Mouse (Mus musculus): ENCODE measurements around the gene Foxk1. TPM values are rescaled to one million over a fixed set of nuclear protein-coding genes. Genes with fewer than 3 reads are reported as not detected.
A peak's percentile ranks its signal among the peaks of the same experiment; 100 is the strongest.

Foxk1 gene
- polyA plus RNA-seq, 1 experiment from 2014 or later = 3.3 TPM

DNA sequence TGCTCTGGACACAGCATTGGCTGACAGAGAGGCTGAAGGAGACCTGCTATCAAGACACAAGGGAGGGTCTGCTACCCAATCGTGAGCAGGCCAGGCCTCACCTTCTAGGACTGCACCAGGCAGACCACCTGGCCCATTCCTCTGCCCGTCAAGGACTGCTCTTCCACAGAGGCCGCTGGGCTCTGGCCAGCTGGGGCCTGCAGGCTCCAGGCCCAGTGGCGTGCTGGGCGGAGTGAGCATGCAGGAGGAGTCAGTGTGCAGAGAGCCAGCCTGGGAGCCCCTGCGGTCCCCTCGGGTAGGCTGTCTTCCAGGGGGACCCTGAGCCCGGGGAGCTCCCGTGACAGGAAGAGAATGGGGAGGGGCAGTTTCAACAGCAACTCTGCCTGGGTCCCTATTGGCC is 85.4 kb downstream of the Foxk1 start:
- no peak overlapping the region for H3K4me3 ChIP-seq
- WGBS = 65% methylated on average over 9 of the region's 9 CpGs
- 0 out of 2 replicates have a peak, but pooled peaks cover 5% of the 10 kb centered on the region for H3K27me3 ChIP-seq (ENCODE audit: insufficient read depth, poor library complexity, severe bottlenecking)
- no peaks in the 10 kb centered on the region for H3K9me3 ChIP-seq
- DNase-seq (ENCODE audit: low spot score) = no peak
- peaks cover 8% of the 10 kb centered on the region for H3K4me1 ChIP-seq
- peaks cover 14% of the 10 kb centered on the region; the same call in 1 of the 2 replicates for H3K36me3 ChIP-seq
- H3K27ac ChIP-seq = no peak overlapping the region

DNA sequence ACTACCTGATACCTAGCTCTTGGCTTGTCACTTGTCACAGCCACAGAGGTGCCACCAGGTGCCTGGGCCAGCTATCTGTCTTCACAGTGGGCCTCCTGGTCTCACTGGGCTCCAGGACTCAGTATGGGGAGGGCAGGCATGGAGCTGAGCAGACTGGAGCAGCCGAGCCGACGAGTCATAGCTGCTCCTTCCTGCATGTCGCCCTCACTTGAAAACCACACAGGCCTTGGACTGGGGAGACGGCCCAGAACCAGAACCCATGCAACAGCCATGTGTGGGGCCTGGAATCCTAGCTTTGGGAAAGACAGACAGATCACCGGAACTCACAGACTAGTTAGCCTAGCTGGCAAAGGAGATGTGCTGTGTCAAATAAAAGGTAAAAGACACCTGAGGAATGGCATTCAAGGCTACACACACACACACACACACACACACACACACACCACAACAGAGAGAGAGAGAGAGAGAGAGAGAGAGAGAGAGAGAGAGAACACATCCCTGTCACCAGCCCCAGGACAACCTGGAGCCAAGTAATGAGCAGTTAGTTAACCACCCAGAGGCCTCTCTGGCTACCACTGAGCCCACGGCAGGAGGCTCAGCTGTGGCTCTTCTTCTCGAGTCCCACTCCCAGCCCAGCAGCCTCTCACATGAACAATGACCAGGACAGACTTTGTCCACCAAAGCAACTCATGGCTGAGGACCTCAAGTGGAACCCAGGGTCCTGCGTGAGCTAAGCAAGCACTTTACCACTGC is 88.8 kb downstream of the Foxk1 start:
- Histone ChIP-seq H3K9me3 (no peaks in the 10 kb centered on the region), H3K4me1 (peaks cover 15% of the 10 kb centered on the region), H3K36me3 (peaks cover 14% of the 10 kb centered on the region; the same call in 1 of the 2 replicates), H3K4me3 (no peak overlapping the region), H3K27me3 (ENCODE audit: insufficient read depth, poor library complexity, severe bottlenecking) (0 out of 2 replicates have a peak, but pooled peaks cover 5% of the 10 kb centered on the region), H3K27ac (no peak overlapping the region)
- no peak for DNase-seq (ENCODE audit: low spot score)
- 74% methylated on average over 9 of the region's 9 CpGs for WGBS

DNA sequence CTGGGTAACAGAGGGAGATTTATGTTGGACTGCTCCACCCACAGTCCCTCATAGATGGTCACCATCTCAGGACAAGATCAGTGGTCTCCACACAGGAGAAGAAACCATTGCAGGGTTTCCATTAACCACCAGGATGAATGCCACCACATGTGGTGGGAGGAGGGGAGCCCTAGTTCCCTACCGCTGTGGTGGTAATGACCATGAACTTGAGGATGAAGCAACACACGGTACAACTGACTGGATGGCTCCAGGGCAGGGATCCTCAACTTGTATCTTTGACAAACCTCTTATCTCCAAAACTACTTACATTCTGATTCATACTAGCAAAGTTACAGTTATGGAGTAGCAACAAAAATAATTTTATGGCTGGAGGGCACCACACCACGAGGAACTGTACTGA is 92.0 kb downstream of the Foxk1 start:
- 0 out of 2 replicates have a peak, but pooled peaks cover 7% of the 10 kb centered on the region for H3K27me3 ChIP-seq (ENCODE audit: insufficient read depth, poor library complexity, severe bottlenecking)
- 83% methylated on average over 3 of the region's 3 CpGs for WGBS
- DNase-seq (ENCODE audit: low spot score) = no peak
- no peak overlapping the region for H3K27ac ChIP-seq
- peaks cover 21% of the 10 kb centered on the region for H3K4me1 ChIP-seq
- H3K4me3 ChIP-seq = no peak overlapping the region
- H3K36me3 ChIP-seq = 0 out of 2 replicates have a peak, but pooled peaks cover 3% of the 10 kb centered on the region
- H3K9me3 ChIP-seq = no peaks in the 10 kb centered on the region

DNA sequence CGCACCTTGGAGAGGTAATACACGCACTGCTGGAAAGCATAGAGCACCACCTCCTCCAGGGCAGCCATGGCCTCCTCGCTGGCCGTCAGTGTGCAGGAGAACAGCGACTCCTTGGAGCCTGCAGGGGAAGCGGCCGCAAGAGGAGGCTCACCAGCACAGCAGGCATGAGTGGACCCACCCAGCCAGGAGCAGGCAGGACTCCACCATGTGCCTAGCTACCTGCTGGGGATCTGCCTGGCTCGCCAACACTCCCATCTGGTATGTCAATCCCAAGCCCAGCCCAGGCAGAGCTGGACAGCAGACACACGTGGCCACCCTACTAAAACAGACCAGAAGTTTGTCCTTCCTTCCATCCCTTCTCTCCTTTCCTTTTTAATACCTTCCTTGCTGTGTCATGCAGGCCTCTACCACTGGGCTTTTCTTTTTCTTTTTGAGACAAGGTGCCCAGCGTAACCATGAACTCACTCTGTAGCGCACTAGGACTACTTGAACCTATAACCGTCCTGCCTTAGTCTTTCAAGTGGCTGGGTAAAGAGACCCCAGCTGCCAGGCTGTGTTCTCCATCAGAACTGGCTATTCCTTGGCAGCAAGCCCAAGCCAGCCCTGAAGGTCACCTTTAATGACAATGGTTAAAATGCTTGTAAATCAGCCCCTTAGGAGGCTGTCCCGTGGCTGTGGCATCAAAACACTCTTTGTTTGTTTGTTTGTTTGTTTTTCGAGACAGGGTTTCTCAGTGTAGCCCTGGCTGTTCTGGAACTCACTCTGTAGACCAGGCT is 94.2 kb downstream of the Foxk1 start:
- 0 out of 2 replicates have a peak, but pooled peaks cover 4% of the 10 kb centered on the region for H3K27me3 ChIP-seq (ENCODE audit: insufficient read depth, poor library complexity, severe bottlenecking)
- H3K4me1 ChIP-seq = peaks cover 36% of the 10 kb centered on the region
- H3K4me3 ChIP-seq = no peak overlapping the region
- 55% methylated on average over 14 of the region's 14 CpGs for WGBS
- H3K9me3 ChIP-seq = no peaks in the 10 kb centered on the region
- no peak overlapping the region; the same call in 1 of the 2 replicates for H3K27ac ChIP-seq
- H3K36me3 ChIP-seq = no peaks in the 10 kb centered on the region
- no peak for DNase-seq (ENCODE audit: low spot score)

DNA sequence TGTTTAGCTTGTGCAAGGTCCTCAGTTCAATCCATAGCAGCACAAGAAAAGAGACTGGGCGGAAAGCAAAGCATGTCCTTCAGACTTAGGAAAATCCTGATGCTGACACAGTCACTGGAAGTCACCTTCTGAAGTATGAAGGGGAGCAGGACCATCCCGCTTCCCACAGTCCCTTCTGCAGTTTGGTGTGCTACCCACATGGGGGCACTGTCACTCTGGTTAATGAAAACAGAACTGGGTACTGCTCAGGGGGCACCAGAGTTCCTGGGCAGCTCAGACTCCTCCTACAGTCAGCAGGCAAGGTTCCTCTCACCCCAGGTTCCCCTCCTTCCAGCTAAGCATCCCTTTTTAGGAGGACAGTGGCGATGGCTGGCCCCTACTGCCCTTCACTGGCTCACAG is 97.7 kb downstream of the Foxk1 start:
- H3K4me3 ChIP-seq = no peak overlapping the region
- H3K36me3 ChIP-seq = no peaks in the 10 kb centered on the region
- H3K27ac ChIP-seq = no peak overlapping the region
- 0 out of 2 replicates have a peak, but pooled peaks cover 4% of the 10 kb centered on the region for H3K27me3 ChIP-seq (ENCODE audit: insufficient read depth, poor library complexity, severe bottlenecking)
- peaks cover 50% of the 10 kb centered on the region for H3K4me1 ChIP-seq
- WGBS = 38% methylated on average over 3 of the region's 3 CpGs
- H3K9me3 ChIP-seq = no peaks in the 10 kb centered on the region
- no peak for DNase-seq (ENCODE audit: low spot score)

DNA sequence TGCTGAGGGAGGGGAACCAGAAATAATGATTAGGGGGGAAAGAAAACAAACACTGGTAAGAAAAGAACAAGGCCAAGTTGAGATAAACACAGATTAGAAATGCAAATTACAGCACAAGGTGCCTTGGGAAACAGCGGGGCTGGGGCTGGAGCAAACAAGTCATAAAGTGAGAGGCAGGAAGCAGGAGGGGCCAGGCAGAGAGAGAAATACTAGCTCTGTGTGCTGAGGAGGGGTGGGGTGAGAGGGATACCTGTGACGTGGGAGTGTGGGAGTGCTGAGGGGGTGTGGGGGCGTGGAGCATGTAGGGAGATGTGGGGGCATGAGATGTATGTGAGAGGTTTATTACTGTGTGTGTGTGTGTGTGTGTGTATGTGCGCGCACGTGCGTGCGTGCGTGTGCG is 99.6 kb downstream of the Foxk1 start:
- WGBS = 79% methylated on average over 10 of the region's 10 CpGs
- no peak overlapping the region for H3K27ac ChIP-seq
- no peak for DNase-seq (ENCODE audit: low spot score)
- 0 out of 2 replicates have a peak, but pooled peaks cover 4% of the 10 kb centered on the region for H3K27me3 ChIP-seq (ENCODE audit: insufficient read depth, poor library complexity, severe bottlenecking)
- H3K9me3 ChIP-seq = no peaks in the 10 kb centered on the region
- H3K4me1 ChIP-seq = peaks cover 36% of the 10 kb centered on the region
- H3K36me3 ChIP-seq = no peaks in the 10 kb centered on the region
- no peak overlapping the region for H3K4me3 ChIP-seq

DNA sequence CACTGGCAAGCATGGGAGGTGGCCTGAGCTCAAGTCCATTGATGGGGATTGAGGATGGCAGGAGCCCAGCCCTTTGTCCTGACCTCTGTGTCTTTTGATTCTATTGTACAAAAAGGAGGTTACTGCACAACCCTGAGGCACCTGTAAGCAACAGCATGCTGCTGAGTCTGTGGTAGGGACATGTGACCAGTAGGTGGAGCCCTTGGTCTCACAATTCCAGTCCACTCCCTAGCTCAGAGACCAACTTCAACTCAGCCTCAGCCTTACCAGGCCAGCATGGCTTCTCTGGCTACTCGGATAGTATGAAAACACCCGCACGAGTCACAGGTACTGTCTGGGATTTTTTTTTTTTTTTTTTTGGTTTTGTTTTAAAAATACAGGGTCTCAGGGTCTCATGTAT is 101.1 kb downstream of the Foxk1 start:
- Histone ChIP-seq H3K9me3 (no peaks in the 10 kb centered on the region), H3K27ac (no peak overlapping the region; the same call in 1 of the 2 replicates), H3K27me3 (ENCODE audit: insufficient read depth, poor library complexity, severe bottlenecking) (peaks cover 14% of the 10 kb centered on the region; the same call in 1 of the 2 replicates), H3K4me1 (peaks cover 39% of the 10 kb centered on the region), H3K36me3 (peaks cover 4% of the 10 kb centered on the region; the same call in 1 of the 2 replicates), H3K4me3 (no peak overlapping the region)
- WGBS = 5% methylated on average over 3 of the region's 3 CpGs
- DNase-seq (ENCODE audit: low spot score) = peak; percentile 96

DNA sequence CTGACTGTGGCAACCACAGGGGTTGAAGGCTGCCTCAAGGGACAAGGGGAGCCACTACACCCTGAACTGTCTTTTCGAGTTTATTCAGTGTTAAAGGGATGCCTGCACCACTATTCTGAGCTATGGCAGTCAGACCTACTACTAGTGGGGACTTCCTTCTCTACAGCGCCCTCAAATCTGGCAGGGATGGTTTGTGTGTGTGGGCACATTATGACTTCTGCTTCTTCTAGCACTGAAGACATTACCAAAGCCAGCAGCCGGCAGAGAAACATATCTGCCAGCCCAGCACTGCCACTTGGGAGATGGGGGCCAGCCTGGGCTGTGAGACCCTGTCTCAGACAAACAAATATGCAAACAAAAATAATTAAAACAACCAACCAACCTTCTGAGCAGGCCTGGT is 102.9 kb downstream of the Foxk1 start:
- DNase-seq (ENCODE audit: low spot score) = no peak
- Histone ChIP-seq H3K4me3 (no peak overlapping the region), H3K36me3 (peaks cover 7% of the 10 kb centered on the region; the same call in 1 of the 2 replicates), H3K4me1 (peaks cover 43% of the 10 kb centered on the region), H3K27ac (peak overlapping the region; percentile 45), H3K27me3 (ENCODE audit: insufficient read depth, poor library complexity, severe bottlenecking) (peaks cover 16% of the 10 kb centered on the region; the same call in 1 of the 2 replicates), H3K9me3 (no peaks in the 10 kb centered on the region)
- WGBS = 75% methylated on average over 3 of the region's 3 CpGs

DNA sequence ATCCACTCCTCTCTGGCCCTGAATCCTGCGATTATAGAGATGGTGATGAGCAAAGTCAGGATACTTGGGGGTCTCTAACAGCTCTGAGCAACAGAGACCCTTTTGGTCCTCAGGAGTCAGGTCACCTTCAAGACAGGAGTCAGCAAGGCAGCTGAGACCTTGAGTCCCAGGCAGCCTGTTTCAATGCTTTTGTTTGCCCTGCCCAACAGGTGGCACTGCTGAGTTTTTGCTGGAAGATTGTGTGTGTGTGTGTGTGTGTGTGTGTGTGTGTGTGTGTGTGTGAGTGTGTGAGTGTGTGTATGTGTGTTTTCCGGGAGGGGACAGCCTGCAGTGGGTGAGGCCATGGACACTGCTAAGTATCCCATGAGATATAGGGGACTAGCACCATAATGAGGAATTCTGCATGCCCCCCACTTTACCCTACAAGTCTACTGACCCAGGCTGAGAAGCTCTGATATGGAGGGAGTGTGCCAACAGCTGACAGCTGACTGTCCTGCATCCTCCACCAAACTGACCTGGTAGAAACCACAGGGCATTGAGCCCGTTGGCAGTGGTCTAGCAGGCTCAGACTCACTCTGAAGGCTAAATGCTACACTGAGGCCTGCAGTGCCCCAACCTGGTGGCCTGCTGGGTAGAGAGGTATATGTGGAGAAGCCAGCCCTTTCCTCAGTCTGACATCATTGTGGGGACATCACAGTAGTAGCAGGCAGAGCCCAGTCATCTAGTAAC is 104.6 kb downstream of the Foxk1 start:
- no peak for DNase-seq (ENCODE audit: low spot score)
- H3K36me3 ChIP-seq = peaks cover 7% of the 10 kb centered on the region; the same call in 1 of the 2 replicates
- H3K4me3 ChIP-seq = no peak overlapping the region
- peaks cover 22% of the 10 kb centered on the region; the same call in 1 of the 2 replicates for H3K27me3 ChIP-seq (ENCODE audit: insufficient read depth, poor library complexity, severe bottlenecking)
- no peaks in the 10 kb centered on the region for H3K9me3 ChIP-seq
- H3K27ac ChIP-seq = peak overlapping the region; percentile 37; the same call in 1 of the 2 replicates
- peaks cover 39% of the 10 kb centered on the region for H3K4me1 ChIP-seq
- WGBS = 73% methylated on average over 3 of the region's 3 CpGs

DNA sequence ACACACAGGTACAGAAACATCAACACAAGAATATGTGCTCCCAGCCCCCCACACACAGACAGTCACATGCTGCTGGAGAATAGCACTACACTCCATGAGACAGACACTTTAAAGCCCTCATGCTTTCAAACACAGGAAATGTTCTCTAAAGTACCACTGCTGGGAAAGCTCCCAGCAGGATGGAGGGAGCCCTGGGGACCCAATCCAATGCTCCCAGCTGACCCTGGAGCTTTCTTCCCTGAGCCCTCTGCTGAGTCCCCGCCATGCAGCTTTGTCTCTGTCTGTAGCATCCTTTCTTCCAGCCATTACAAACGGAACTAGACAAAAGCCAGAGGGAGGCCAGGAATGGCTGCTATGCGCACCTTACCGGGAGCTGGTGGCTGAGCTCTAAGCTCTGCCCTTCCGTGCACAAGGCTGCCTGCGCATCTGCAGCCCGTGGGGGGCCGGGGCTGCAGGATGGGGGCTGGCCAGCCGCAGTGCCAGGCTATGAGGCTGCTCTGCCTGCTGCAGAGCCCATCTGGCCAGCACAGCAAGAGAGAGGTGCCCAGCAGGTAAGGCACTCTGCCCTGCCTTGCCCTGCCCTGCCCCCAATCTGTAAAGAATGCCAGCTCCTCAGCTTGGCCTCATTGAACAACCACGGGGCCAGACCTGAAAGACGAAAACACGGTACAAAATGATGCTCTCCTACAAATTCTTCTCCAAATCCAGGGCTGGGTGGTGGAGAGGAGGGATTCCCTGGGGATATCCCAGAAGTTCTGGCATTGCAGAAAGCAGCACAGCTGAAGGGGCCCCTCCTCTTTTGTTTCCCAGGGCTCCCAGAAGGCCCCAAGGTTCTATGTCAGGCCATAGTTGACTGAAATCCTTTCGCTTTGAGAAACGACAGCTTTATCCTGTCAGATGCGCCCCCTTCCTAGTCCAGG is 108.1 kb downstream of the Foxk1 start:
- Histone ChIP-seq H3K27ac (peak overlapping the region; percentile 76), H3K36me3 (peaks cover 7% of the 10 kb centered on the region; the same call in 1 of the 2 replicates), H3K9me3 (no peaks in the 10 kb centered on the region), H3K4me3 (peak overlapping the region; percentile 33), H3K4me1 (peaks cover 41% of the 10 kb centered on the region), H3K27me3 (ENCODE audit: insufficient read depth, poor library complexity, severe bottlenecking) (peaks cover 22% of the 10 kb centered on the region; the same call in 1 of the 2 replicates)
- no peak for DNase-seq (ENCODE audit: low spot score)
- 24% methylated on average over 15 of the region's 15 CpGs for WGBS

DNA sequence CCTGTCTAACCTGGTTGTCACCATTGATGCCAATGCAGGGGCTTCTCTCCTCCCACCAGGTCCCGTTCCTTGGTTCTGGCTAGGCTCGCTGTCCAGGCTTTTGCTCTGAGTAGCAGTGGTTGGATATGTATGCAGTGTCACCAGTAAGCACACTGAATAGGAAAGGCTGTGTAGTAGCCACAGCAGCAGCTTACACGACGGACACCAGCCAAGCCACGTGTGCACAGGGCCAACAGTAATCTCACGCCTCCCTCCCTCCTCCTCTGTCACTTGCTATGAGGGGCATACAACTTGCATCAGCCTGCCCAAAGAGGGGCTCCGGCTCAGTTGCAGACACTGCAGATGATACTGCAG is 108.7 kb downstream of the Foxk1 start:
- H3K36me3 ChIP-seq = peaks cover 7% of the 10 kb centered on the region; the same call in 1 of the 2 replicates
- no peak overlapping the region for H3K4me3 ChIP-seq
- H3K27ac ChIP-seq = peak overlapping the region; percentile 76
- no peaks in the 10 kb centered on the region for H3K9me3 ChIP-seq
- H3K27me3 ChIP-seq (ENCODE audit: insufficient read depth, poor library complexity, severe bottlenecking) = peaks cover 22% of the 10 kb centered on the region; the same call in 1 of the 2 replicates
- peaks cover 41% of the 10 kb centered on the region for H3K4me1 ChIP-seq
- 60% methylated on average over 7 of the region's 7 CpGs for WGBS
- no peak for DNase-seq (ENCODE audit: low spot score)

All from heart, embryonic 10.5 days (tissue).